Mouse (Mus musculus) mature B cell (primary cell): Measurements from ENCODE around the gene Crisp1.

Source experiments
- in situ Hi-C: fragments of 300-500 bp; cut with MboI; formaldehyde crosslinking; loops from 2 replicates; pipeline ENCODE4 v1.14.3; 2019

The Crisp1 gene

DNA sequence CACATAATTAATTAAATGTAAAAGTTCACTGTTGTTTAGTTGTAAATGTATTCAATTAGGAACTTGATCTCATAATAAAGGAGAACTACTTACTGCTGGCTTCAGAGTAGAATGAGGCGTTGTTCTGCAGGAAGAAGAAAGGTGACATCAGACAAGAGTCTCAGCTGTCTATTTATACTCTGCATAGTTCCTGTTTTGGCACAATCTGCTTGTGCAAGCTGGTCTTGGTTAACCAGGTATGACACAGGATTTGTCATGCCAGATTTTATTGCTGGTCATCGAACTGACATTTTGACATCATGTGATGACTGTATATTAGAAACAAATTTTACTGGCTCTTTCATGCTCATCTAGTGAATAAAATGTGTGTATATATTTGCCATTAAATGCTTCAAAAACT, at the start of gene Crisp1:
Gene Crisp1, minus strand, starts transcription at position 146 of the 400 bp plus-strand sequence.
- in situ Hi-C loops, result no loop called here

DNA sequence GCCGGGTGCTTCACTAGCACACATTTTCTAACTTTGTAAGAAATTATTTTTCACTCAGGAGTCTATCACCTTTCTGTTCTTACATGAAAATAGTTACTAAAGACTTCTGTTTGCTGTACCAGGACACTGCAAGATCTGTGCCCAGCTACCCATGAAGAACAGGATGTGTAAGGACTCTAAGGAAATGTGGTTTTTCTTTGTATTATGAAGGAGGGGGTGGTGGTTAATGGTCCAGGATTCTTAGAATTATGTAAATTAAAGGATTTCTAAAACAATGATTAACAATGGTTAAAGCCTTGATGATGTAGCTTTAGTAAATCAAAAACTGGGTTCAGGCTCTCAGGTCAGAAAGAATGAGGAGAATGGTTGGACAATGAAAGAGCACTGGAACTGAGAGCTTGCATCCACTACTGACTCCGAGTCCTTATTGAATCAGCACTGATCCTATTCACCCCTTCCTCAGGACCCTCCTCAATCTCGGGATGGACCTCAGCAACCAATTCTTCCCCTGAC, 23.5 kb upstream of the Crisp1 start:
- in situ Hi-C loops, result no loop called here

DNA sequence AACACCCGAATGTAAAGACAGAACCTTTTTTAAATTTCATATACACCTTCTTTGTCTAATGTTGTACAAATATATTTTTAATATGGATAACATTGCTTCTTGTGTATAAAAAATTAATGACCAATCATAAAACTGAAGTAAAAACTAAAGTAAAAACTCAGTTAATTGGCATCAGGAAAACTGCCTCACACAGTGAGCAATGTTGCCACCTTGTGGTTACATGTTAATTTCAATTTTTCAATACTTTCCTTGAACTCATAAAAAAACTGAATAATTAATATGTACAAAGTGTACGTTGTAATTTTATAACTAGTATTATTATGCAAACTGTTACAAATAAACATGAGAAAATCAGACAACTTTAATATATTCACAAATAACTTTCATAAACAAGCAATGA, 33.6 kb downstream of the Crisp1 start:
- in situ Hi-C loops, result no loop called here

DNA sequence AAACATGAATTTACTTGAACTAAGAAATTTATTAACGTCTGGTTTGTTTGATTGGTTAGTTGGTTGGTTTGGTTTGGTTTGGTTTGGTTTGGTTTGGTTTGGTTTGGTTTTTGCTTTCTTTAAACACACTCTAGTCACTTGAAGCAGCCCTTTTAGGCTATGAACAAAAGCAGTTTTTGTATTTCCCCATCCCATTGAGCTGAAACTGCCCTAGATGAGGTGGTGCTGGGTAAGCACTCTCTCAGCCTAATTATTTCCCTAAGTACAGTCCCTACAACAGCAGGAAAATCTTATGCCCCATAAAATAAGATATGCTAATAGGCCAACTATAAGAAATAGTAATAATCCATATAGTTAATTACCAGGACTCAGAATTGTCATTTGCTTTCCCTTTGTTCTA, 43.5 kb downstream of the Crisp1 start:
- in situ Hi-C loops, result no loop called here

DNA sequence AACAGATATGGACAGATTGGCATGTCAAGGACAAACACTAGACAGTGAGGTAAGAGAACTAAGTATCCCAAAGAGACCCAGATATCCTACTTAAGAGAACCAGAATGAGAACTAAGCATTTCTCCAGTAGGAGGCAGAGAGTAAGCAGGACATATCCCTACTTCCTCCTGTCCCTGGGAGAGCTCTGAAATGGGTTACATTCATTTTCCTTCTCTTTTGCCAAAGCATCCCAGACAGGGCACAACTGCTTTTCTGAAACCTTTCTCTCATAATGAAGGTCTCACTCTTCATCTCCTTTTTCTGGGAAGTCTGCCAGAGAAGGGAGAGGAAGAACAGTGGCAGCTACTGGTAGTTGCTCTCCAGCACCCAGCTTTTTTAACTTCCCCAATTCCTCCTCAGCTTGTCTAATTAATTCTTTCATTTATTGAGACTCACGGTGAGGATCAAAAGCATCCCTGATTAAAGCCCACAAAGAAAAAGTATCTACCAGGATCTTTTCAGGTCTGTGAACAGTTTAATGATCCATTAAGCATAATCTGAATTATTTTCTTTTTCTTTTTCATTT, 44.0 kb downstream of the Crisp1 start:
- in situ Hi-C loops, result no loop called here

DNA sequence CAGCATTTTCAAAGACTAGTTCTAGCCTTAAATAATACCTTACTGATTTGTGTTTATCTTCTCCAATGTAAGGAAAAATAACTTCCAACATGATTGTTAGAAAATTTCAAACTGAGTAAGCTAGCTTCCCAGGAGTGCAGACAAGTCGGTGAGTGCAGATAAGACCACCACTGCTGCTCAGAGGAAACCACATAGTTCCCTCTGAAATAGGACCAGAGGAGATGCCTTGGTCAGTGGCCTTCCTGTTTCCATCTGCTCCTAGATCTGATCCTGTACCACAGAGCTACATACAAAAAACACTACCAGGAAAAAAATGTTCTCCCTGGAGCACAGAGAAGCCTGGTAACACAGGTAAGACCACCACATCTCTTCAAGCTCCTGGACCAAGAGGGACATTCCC, 66.5 kb downstream of the Crisp1 start:
- in situ Hi-C loops, result no loop called here
